In genomic region chr12:57496347-57497119, GRCm38 (mm10) we compare ENCODE assay signal across 16 mouse cellular contexts. TPM values are rescaled to one million over a fixed set of nuclear protein-coding genes. Genes with fewer than 3 reads are reported as not detected.
DNase-seq lines count a peak whose midpoint lies in the region; ATAC-seq and TF ChIP-seq lines count a peak whose summit lies in the region.
"Had no signal": no experiment of that assay in that cellular context is flagged by ENCODE, and none has a peak within 500 bp of the region (broad histone marks: within the 10 kb centered on the region; RNA-seq: fewer than 3 reads in every experiment).

No protein-coding gene starts in this region.

- no peaks in the 10 kb centered on the region for H3K9me3 ChIP-seq in limb, embryonic 11.5 days (ENCODE audit: control insufficient read depth, low read length)
- H3K9me3 ChIP-seq in limb, embryonic 10.5 days (replicated peaks) = no peaks in the 10 kb centered on the region
- no peaks in the 10 kb centered on the region for H3K9me3 ChIP-seq in stomach, embryonic 14.5 days (ENCODE audit: control insufficient read depth, low read depth, low read length)
- H3K9me3 ChIP-seq: heart, embryonic 13.5 days; limb, embryonic 15.5 days had no signal

- no peak overlapping the region for H3K4me3 ChIP-seq in limb, embryonic 11.5 days (ENCODE audit: low read depth, low read length)
- H3K4me3 ChIP-seq in limb, embryonic 10.5 days = no peak overlapping the region
- no peak overlapping the region for H3K4me3 ChIP-seq in lung, adult 2 months (replicated peaks; ENCODE audit: extremely low read depth, low read depth, low read length)
- no peak overlapping the region for H3K4me3 ChIP-seq in stomach, embryonic 14.5 days (ENCODE audit: low read depth, low read length)
- H3K4me3 ChIP-seq: gastrocnemius, adult 2 months; heart, embryonic 13.5 days; limb, embryonic 15.5 days had no signal

- H3K4me1 ChIP-seq in limb, embryonic 11.5 days (ENCODE audit: control insufficient read depth, insufficient read depth, low read length) = no peaks in the 10 kb centered on the region
- no peaks in the 10 kb centered on the region for H3K4me1 ChIP-seq in limb, embryonic 10.5 days
- no peaks in the 10 kb centered on the region for H3K4me1 ChIP-seq in lung, adult 2 months (ENCODE audit: control insufficient read depth, insufficient read depth, low read length)
- peaks cover 4% of the 10 kb centered on the region; the same call in 1 of the 2 replicates for H3K4me1 ChIP-seq in stomach, embryonic 14.5 days (ENCODE audit: control insufficient read depth, insufficient read depth, low read length)
- H3K4me1 ChIP-seq: heart, embryonic 13.5 days; limb, embryonic 15.5 days had no signal

- no peak overlapping the region for H3K27ac ChIP-seq in limb, embryonic 11.5 days (replicated peaks; ENCODE audit: low read depth, low read length)
- H3K27ac ChIP-seq in limb, embryonic 10.5 days = no peak overlapping the region
- no peak overlapping the region for H3K27ac ChIP-seq in stomach, embryonic 14.5 days (ENCODE audit: low read length)
- H3K27ac ChIP-seq: gastrocnemius, adult 2 months; heart, embryonic 13.5 days; limb, embryonic 15.5 days had no signal

- peak; percentile 59; the same call in 1 of the 2 replicates for TF ChIP-seq POLR2A in lung, adult 2 months (IDR thresholded peaks at IDR 0.05; ENCODE audit: borderline replicate concordance, extremely low read depth, low read depth, low read length)

- no peak overlapping the region for H3K4me2 ChIP-seq in limb, embryonic 11.5 days (ENCODE audit: low read depth, severe bottlenecking)
- H3K4me2 ChIP-seq in stomach, embryonic 14.5 days (replicated peaks; ENCODE audit: low read depth, low read length) = 0 out of 2 replicates have a peak overlapping the region, but pooled peaks have one; percentile 2
- H3K4me2 ChIP-seq: heart, embryonic 13.5 days; limb, embryonic 15.5 days had no signal

- no peak for TF ChIP-seq CTCF in lung, adult 2 months (IDR thresholded peaks at IDR 0.05; ENCODE audit: insufficient read depth, low read length)

- intact Hi-C loops in gastrocnemius, postnatal 14 days (cut with DNase I; ENCODE audit: low total_unique reads) = no loop called here

- WGBS in limb, embryonic 11.5 days = 55% methylated on average over 6 of the region's 6 CpGs
- WGBS in limb, embryonic 10.5 days = 63% methylated on average over 6 of the region's 6 CpGs
- 58% methylated on average over 6 of the region's 6 CpGs for WGBS in lung, adult 2 months
- 20% methylated on average over 6 of the region's 6 CpGs for WGBS in stomach, embryonic 14.5 days

- H3K27me3 ChIP-seq in limb, embryonic 11.5 days (ENCODE audit: control insufficient read depth, insufficient read depth, low read length) = no peaks in the 10 kb centered on the region
- H3K27me3 ChIP-seq in limb, embryonic 10.5 days (ENCODE audit: low read depth, poor library complexity, severe bottlenecking) = no peaks in the 10 kb centered on the region
- no peaks in the 10 kb centered on the region for H3K27me3 ChIP-seq in stomach, embryonic 14.5 days (ENCODE audit: control insufficient read depth, insufficient read depth, low read length)
- H3K27me3 ChIP-seq: heart, embryonic 13.5 days; limb, embryonic 15.5 days had no signal

- no peaks in the 10 kb centered on the region for H3K36me3 ChIP-seq in limb, embryonic 11.5 days (ENCODE audit: control insufficient read depth, insufficient read depth, low read length)
- no peaks in the 10 kb centered on the region for H3K36me3 ChIP-seq in limb, embryonic 10.5 days
- no peaks in the 10 kb centered on the region for H3K36me3 ChIP-seq in stomach, embryonic 14.5 days (ENCODE audit: control insufficient read depth, insufficient read depth, low read length)
- H3K36me3 ChIP-seq: heart, embryonic 13.5 days; limb, embryonic 15.5 days had no signal

- peak; percentile 28 for DNase-seq in limb, embryonic 11.5 days (ENCODE audit: low spot score)
- DNase-seq in limb, embryonic 10.5 days (ENCODE audit: low spot score) = no peak
- DNase-seq in embryo, embryonic 9.5 days (ENCODE audit: extremely low spot score) = peak; percentile 22
- peak; percentile 48 for DNase-seq in lung, adult 2 months
- no peak for DNase-seq in gastrocnemius, postnatal 14 days
- DNase-seq: cerebellum, adult 2 months; gastrocnemius, adult 2 months; kidney, postnatal 14 days; layer of hippocampus, postnatal 36 days had no signal

- no peak for ATAC-seq in limb, embryonic 11.5 days (ENCODE audit: insufficient number of reproducible peaks, low FRiP score, low TSS enrichment, low read depth)
- ATAC-seq in stomach, embryonic 14.5 days (ENCODE audit: insufficient number of reproducible peaks, insufficient read depth, low FRiP score, low read depth) = peak; percentile 91
- ATAC-seq in megakaryocyte-erythroid progenitor cell, adult 5-6 weeks (replicated peaks; ENCODE audit: low FRiP score, low TSS enrichment, poor library complexity, severe bottlenecking) = no peak
- ATAC-seq: midbrain, embryonic 16.5 days had no signal

- H3K9ac ChIP-seq in limb, embryonic 11.5 days (ENCODE audit: low read length) = no peak overlapping the region
- no peak overlapping the region for H3K9ac ChIP-seq in stomach, embryonic 14.5 days (replicated peaks; ENCODE audit: low read depth, low read length)
- H3K9ac ChIP-seq: heart, embryonic 13.5 days; limb, embryonic 15.5 days had no signal

RNA-seq across cellular contexts. Expression of gene Foxa1, which starts 50.2 kb away (rescaled TPM):
- polyA plus RNA-seq in limb, embryonic 11.5 days (2014; fragmentation: Nextera tagmentation; extraction: Ambion mirVana) = not detected in 2 replicates
- polyA plus RNA-seq in limb, embryonic 10.5 days (2016; fragmentation: Nextera tagmentation; extraction: Ambion mirVana) = 0.08 TPM in 1 of 2 replicates, not detected in the other
- 28.5 and 31.1 TPM in 2 replicates for polyA plus RNA-seq in lung, adult 2 months (2012; rRNA removed)
- 19.6 and 20.0 TPM in 2 replicates for polyA plus RNA-seq in stomach, embryonic 14.5 days (2014; fragmentation: Nextera tagmentation; extraction: Ambion mirVana)
- total RNA-seq in gastrocnemius, postnatal 14 days (2021) = not detected
- not detected in 2 replicates for total RNA-seq in megakaryocyte-erythroid progenitor cell, adult 5-6 weeks (2014; fragmentation: Nextera tagmentation)
- not detected in 2 replicates for total RNA-seq in megakaryocyte-erythroid progenitor cell, adult 5-6 weeks (2017)
- total RNA-seq: gastrocnemius, adult 2 months; layer of hippocampus, postnatal 36 days; MEL had no signal
- polyA plus RNA-seq: C2C12; limb, embryonic 15.5 days had no signal

Comparison
In these comparisons a context has a peak if more than half of its experiments do, and no peak if none do; other contexts are left out.
1. DNase-seq: peak in limb, embryonic 11.5 days (single experiment), embryo, embryonic 9.5 days (single experiment) and lung, adult 2 months (single experiment); none in limb, embryonic 10.5 days (single experiment) and gastrocnemius, postnatal 14 days (single experiment).
2. RNA of gene Foxa1, which starts 50.2 kb away (polyA plus RNA-seq): 28.5 to 31.1 TPM in lung, adult 2 months and 19.6 to 20.0 TPM in stomach, embryonic 14.5 days; not detected in limb, embryonic 11.5 days and 0.08 TPM in limb, embryonic 10.5 days; every median in the first group is over 10 times any median in the second.